Mouse (Mus musculus) liver, adult 2 months (tissue): Measurements from ENCODE around the gene 0610010F05Rik.

Experiments used
- CTCF ChIP-seq: fragments of 200-500 bp; IDR thresholded peaks from 2 replicates; pipeline ENCODE4 v1.5.1; 2011; ENCODE audit warnings: low read depth, low read length, control low read depth
- POLR2A ChIP-seq: fragments of 200-500 bp; IDR thresholded peaks from 2 replicates; pipeline ENCODE4 v1.6.1; 2011; ENCODE audit warnings: low read length, control low read depth; ENCODE audit not compliant: insufficient read depth; ENCODE audit errors: extremely low read depth

GRCm38 (mm10) chr11:23633879-23634215, 408 bp upstream of the 0610010F05Rik start:
- no peak for TF ChIP-seq CTCF
- no peak for TF ChIP-seq POLR2A
